Mouse (Mus musculus) liver, postnatal 0 days (tissue): ENCODE data around the gene Lrp1.

ENCODE experiments used
- CTCF ChIP-seq: sonication (generic); IDR thresholded peaks from 2 replicates; pipeline ENCODE4 v1.5.1; 2016; ENCODE audit warnings: antibody characterized with exemption, low read depth
- EP300 ChIP-seq: IDR thresholded peaks from 2 replicates; pipeline ENCODE4 v1.6.1; 2016; ENCODE audit warnings: antibody characterized with exemption, low read depth, mild to moderate bottlenecking

GRCm38 (mm10) chr10:127632668-127633271 is 11.8 kb upstream of the Lrp1 start:
- TF ChIP-seq CTCF (no peak), EP300 (no peak)
